Mouse (Mus musculus) MEL (cell line): ENCODE measurements around the gene Crhr2. TPM values are rescaled to one million over a fixed set of nuclear protein-coding genes. Genes with fewer than 3 reads are reported as not detected.
A peak's percentile ranks its signal among the peaks of the same experiment; 100 is the strongest.

Experiments used
- DNase-seq: peaks from one replicate; pipeline ENCODE4 v3.0.0; 2011; ENCODE audit warnings: low read depth, low spot score
- H3K27ac ChIP-seq: 2 replicates; pipeline ENCODE4 v1.5.1; 2012; ENCODE audit warnings: low read depth, mild to moderate bottlenecking, control low read depth, low read length, moderate library complexity; ENCODE audit not compliant: control insufficient read depth
- H3K27me3 ChIP-seq, 2 experiments: fragments of 150-350 bp in 1 of 2; sonication (generic) in 1 of 2; 2 replicates each; pipeline ENCODE4 v1.6.1; 2012; ENCODE audit warnings: low read length in 2 of 2, mild to moderate bottlenecking in 2 of 2, improper control_type of control experiment in 1 of 2, moderate library complexity in 1 of 2; ENCODE audit not compliant: insufficient read depth in 2 of 2, control insufficient read depth in 1 of 2
- H3K36me3 ChIP-seq, 2 experiments: 2 replicates each; pipeline ENCODE4 v1.6.1; 2012 to 2014; ENCODE audit warnings: low read length in 2 of 2, improper control_type of control experiment in 1 of 2, inconsistent platforms in 1 of 2, mild to moderate bottlenecking in 1 of 2; ENCODE audit not compliant: insufficient read depth in 2 of 2, control insufficient read depth in 1 of 2
- H3K4me1 ChIP-seq, 2 experiments: fragments of 150-350 bp in 1 of 2; sonication (generic) in 1 of 2; 2 replicates each; pipeline ENCODE4 v1.6.1; 2012; ENCODE audit warnings: low read length in 2 of 2, improper control_type of control experiment in 1 of 2, mild to moderate bottlenecking in 1 of 2; ENCODE audit not compliant: insufficient read depth in 2 of 2, control insufficient read depth in 1 of 2
- H3K4me3 ChIP-seq, 2 experiments: fragments of 150-350 bp in 1 of 2; sonication (generic) in 1 of 2; 2 replicates each; pipeline ENCODE4 v1.5.1; 2012; ENCODE audit warnings: low read depth in 2 of 2, low read length in 2 of 2, mild to moderate bottlenecking in 2 of 2, moderate library complexity in 2 of 2, control low read depth in 1 of 2, improper control_type of control experiment in 1 of 2; ENCODE audit not compliant: control insufficient read depth in 1 of 2, insufficient read depth in 1 of 2
- H3K79me2 ChIP-seq: 2 replicates; pipeline ENCODE4 v1.6.1; 2012; ENCODE audit warnings: mild to moderate bottlenecking, low read length, moderate library complexity; ENCODE audit not compliant: control insufficient read depth, poor library complexity, insufficient read depth
- H3K9ac ChIP-seq: 2 replicates; pipeline ENCODE4 v1.6.1; 2012; ENCODE audit warnings: low read depth, mild to moderate bottlenecking, control low read depth, low read length, moderate library complexity; ENCODE audit not compliant: control insufficient read depth, poor library complexity, severe bottlenecking
- H3K9me3 ChIP-seq: fragments of 150-350 bp; sonication (generic); replicated peaks from 2 replicates; pipeline ENCODE4 v1.6.1; 2012; ENCODE audit warnings: mild to moderate bottlenecking, low read length, improper control_type of control experiment, moderate library complexity; ENCODE audit not compliant: insufficient read depth
- BHLHE40 ChIP-seq: IDR thresholded peaks from 2 replicates; pipeline ENCODE4 v1.6.1; 2012; ENCODE audit warnings: low read depth, mild to moderate bottlenecking, inconsistent platforms, low read length, improper control_type of control experiment, borderline replicate concordance
- CHD1 ChIP-seq: IDR thresholded peaks from 2 replicates; pipeline ENCODE4 v1.6.1; 2012; ENCODE audit warnings: low read depth, mild to moderate bottlenecking, inconsistent platforms, low read length, improper control_type of control experiment
- CHD2 ChIP-seq: IDR thresholded peaks from 2 replicates; pipeline ENCODE4 v1.6.1; 2011; ENCODE audit warnings: low read length, improper control_type of control experiment
- CTCF ChIP-seq, 3 experiments: IDR thresholded peaks in 2 of 3; conservative IDR thresholded peaks in 1 of 3; 2 replicates each; pipeline ENCODE4 v1.5.1; 2011 to 2012; ENCODE audit warnings: low read length in 3 of 3, low read depth in 2 of 3, mild to moderate bottlenecking in 2 of 3, improper control_type of control experiment in 1 of 3, inconsistent platforms in 1 of 3, mixed read lengths in 1 of 3, moderate library complexity in 1 of 3; ENCODE audit not compliant: control insufficient read depth in 1 of 3, insufficient read depth in 1 of 3, poor library complexity in 1 of 3, severe bottlenecking in 1 of 3
- ELF1 ChIP-seq: IDR thresholded peaks from 2 replicates; pipeline ENCODE4 v1.6.1; 2014; ENCODE audit warnings: low read depth, mild to moderate bottlenecking, inconsistent platforms, low read length, improper control_type of control experiment, moderate library complexity
- GABPA ChIP-seq: IDR thresholded peaks from 2 replicates; pipeline ENCODE4 v1.6.1; 2012; ENCODE audit warnings: low read depth, mild to moderate bottlenecking, inconsistent platforms, low read length, improper control_type of control experiment, moderate library complexity
- GATA1 ChIP-seq: IDR thresholded peaks from 2 replicates; pipeline ENCODE4 v1.6.1; 2011; ENCODE audit warnings: low read depth, low read length, improper control_type of control experiment
- HCFC1 ChIP-seq: IDR thresholded peaks from 2 replicates; pipeline ENCODE4 v1.6.1; 2012; ENCODE audit warnings: low read depth, mild to moderate bottlenecking, inconsistent platforms, low read length, improper control_type of control experiment, moderate library complexity
- JUND ChIP-seq: IDR thresholded peaks from 2 replicates; pipeline ENCODE4 v1.6.1; 2011; ENCODE audit warnings: low read depth, mild to moderate bottlenecking, improper control_type of control experiment, low read length
- KAT2A ChIP-seq: conservative IDR thresholded peaks from 2 replicates; pipeline ENCODE4 v1.6.1; 2012; ENCODE audit warnings: low read depth, low read length, improper control_type of control experiment, inconsistent platforms
- MAFK ChIP-seq: IDR thresholded peaks from 2 replicates; pipeline ENCODE4 v1.6.1; 2011; ENCODE audit warnings: low read depth, mild to moderate bottlenecking, low read length, improper control_type of control experiment, borderline replicate concordance
- MAX ChIP-seq: IDR thresholded peaks from 2 replicates; pipeline ENCODE4 v1.6.1; 2011; ENCODE audit warnings: low read length, improper control_type of control experiment
- MAZ ChIP-seq: IDR thresholded peaks from 2 replicates; pipeline ENCODE4 v1.6.1; 2012; ENCODE audit warnings: low read depth, mild to moderate bottlenecking, inconsistent platforms, low read length, improper control_type of control experiment
- MEF2A ChIP-seq: IDR thresholded peaks from 2 replicates; pipeline ENCODE4 v1.6.1; 2014; ENCODE audit warnings: low read depth, mild to moderate bottlenecking, inconsistent platforms, low read length, improper control_type of control experiment; ENCODE audit not compliant: poor library complexity, insufficient replicate concordance, severe bottlenecking; ENCODE audit errors: extremely low read depth
- MXI1 ChIP-seq: IDR thresholded peaks from 2 replicates; pipeline ENCODE4 v1.6.1; 2011; ENCODE audit warnings: mild to moderate bottlenecking, low read depth, low read length, improper control_type of control experiment
- MYB ChIP-seq: IDR thresholded peaks from 2 replicates; pipeline ENCODE4 v1.6.1; 2011; ENCODE audit warnings: mild to moderate bottlenecking, low read depth, low read length, improper control_type of control experiment
- POLR2A ChIP-seq, 2 experiments: IDR thresholded peaks; 2 replicates each; pipeline ENCODE4 v1.6.1; 2011 to 2012; ENCODE audit warnings: low read length in 2 of 2, mild to moderate bottlenecking in 2 of 2, control low read depth in 1 of 2, improper control_type of control experiment in 1 of 2, low read depth in 1 of 2, moderate library complexity in 1 of 2; ENCODE audit not compliant: control insufficient read depth in 1 of 2, insufficient read depth in 1 of 2, poor library complexity in 1 of 2
- POLR2AphosphoS5 ChIP-seq: IDR thresholded peaks from 2 replicates; pipeline ENCODE4 v1.6.1; 2012; ENCODE audit warnings: low read depth, borderline replicate concordance, mild to moderate bottlenecking, inconsistent platforms, low read length, moderate library complexity, mixed read lengths
- RAD21 ChIP-seq: IDR thresholded peaks from 2 replicates; pipeline ENCODE4 v1.6.1; 2011; ENCODE audit warnings: mild to moderate bottlenecking, low read depth, low read length, improper control_type of control experiment
- RCOR1 ChIP-seq: IDR thresholded peaks from 2 replicates; pipeline ENCODE4 v1.6.1; 2012; ENCODE audit warnings: low read depth, mild to moderate bottlenecking, inconsistent platforms, low read length, improper control_type of control experiment
- SMC3 ChIP-seq: IDR thresholded peaks from 2 replicates; pipeline ENCODE4 v1.6.1; 2011; ENCODE audit warnings: low read depth, low read length, improper control_type of control experiment
- TBP ChIP-seq: IDR thresholded peaks from 2 replicates; pipeline ENCODE4 v1.8.0; 2011; ENCODE audit warnings: low read depth, low read length, improper control_type of control experiment
- ZC3H11A ChIP-seq: IDR thresholded peaks from 2 replicates; pipeline ENCODE4 v1.6.1; 2012; ENCODE audit warnings: low read depth, mild to moderate bottlenecking, inconsistent platforms, low read length, improper control_type of control experiment
- ZKSCAN1 ChIP-seq: IDR thresholded peaks from 2 replicates; pipeline ENCODE4 v1.6.1; 2012; ENCODE audit warnings: low read depth, mild to moderate bottlenecking, inconsistent platforms, low read length, improper control_type of control experiment, moderate library complexity
- polyA plus RNA-seq, 2 experiments: library from polyadenylated mRNA; stranded (reverse) in 1 of 2; unstranded in 1 of 2; fragments of >175 nt in 1 of 2; fragments of >200 nt in 1 of 2; gene quantifications; 2 replicates each; pipeline versions ENCODE4 v1.2.1 to v1.2.4; 2012; ENCODE audit warnings: low replicate concordance in 2 of 2, low read depth in 1 of 2; ENCODE audit not compliant: insufficient read length in 2 of 2, insufficient read depth in 1 of 2, missing spikeins in 1 of 2
- total RNA-seq: library from RNA; depleted of rRNA; stranded (reverse); fragments of 300-350 nt; gene quantifications from 2 replicates; pipeline ENCODE4 v1.2.3, GENCODE M21; 2012; rRNA removed

The Crhr2 gene
- total RNA-seq (not detected in 2 replicates), polyA plus RNA-seq (not detected)

GRCm38 (mm10) chr6:55132794-55133193 is at the start of gene Crhr2:
Gene Crhr2, minus strand, starts transcription at chr6:55133016.
- DNase-seq: no peak

GRCm38 (mm10) chr6:55179560-55179959 is 46.7 kb upstream of the Crhr2 start:
- no peaks in the 10 kb centered on the region for H3K27me3 ChIP-seq
- no peak for TF ChIP-seq ZKSCAN1
- TF ChIP-seq CHD1: no peak
- no peak for TF ChIP-seq HCFC1
- no peak for TF ChIP-seq GABPA
- peaks cover 0 to 2% of the 10 kb centered on the region in 2 experiments; a peak in 1 of 4 replicates for H3K36me3 ChIP-seq
- H3K4me3 ChIP-seq: no peak overlapping the region
- no peaks in the 10 kb centered on the region for H3K79me2 ChIP-seq
- no peaks in the 10 kb centered on the region for H3K9me3 ChIP-seq
- no peak overlapping the region for H3K27ac ChIP-seq
- H3K9ac ChIP-seq: no peak overlapping the region
- H3K4me1 ChIP-seq: peaks cover 3 to 6% of the 10 kb centered on the region in 2 experiments
- DNase-seq: no peak

More at GRCm38 (mm10) chr6:55132794-55133193, at the start of gene Crhr2:
- Histone ChIP-seq H3K4me3 (no peak within 1 kb of the TSS), H3K27me3 (no peaks in the 10 kb centered on the region), H3K9me3 (no peaks in the 10 kb centered on the region), H3K79me2 (no peaks in the 10 kb centered on the region), H3K4me1 (no peaks in the 10 kb centered on the region), H3K9ac (no peak within 1 kb of the TSS), H3K27ac (no peak within 1 kb of the TSS), H3K36me3 (no peaks in the 10 kb centered on the region)
- TF ChIP-seq POLR2AphosphoS5 (no peak), CHD1 (no peak), ELF1 (no peak), MAZ (no peak), MAX (no peak), KAT2A (no peak), CTCF (IDR thresholded peaks at IDR 0.05 in 2 of 3, conservative IDR thresholded peaks at IDR 0.05 in 1 of 3; ENCODE audit: control insufficient read depth in 1 of 3, insufficient read depth in 1 of 3, low read depth in 2 of 3, low read length in 3 of 3, poor library complexity in 1 of 3, severe bottlenecking in 1 of 3) (no peak)

DNA sequence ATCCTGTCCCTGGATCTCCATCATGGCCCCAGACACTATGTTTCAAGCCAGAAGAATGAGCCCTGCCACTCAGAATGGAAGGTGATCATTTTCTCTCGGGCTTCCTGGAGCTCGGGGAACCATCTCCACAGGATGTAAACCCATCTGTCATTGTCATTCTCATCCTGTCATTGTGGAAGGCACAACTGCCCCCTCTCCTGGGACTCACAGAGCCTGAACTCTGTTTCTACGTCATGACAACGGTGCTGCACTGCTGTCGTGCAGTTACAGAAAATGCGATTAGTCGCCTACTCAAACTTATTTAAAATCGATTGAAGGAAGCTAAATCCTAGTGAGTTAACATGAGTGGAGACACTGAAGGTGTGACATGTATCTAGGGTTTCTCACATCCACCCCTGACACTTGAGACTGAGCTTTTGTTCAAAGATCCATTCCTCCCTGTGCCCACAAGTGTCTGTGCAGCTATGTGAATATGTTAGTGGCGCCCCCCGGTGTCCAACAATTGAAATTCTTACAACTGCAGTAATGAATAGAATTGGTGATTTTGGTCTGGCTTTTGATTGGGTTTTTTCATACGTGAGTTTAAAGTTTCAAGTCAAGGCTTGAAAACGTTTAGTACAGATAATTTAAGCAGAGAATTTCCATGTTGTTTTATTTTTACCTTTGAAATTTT is 44.4 kb upstream of the Crhr2 start:
- Histone ChIP-seq H3K9me3 (no peaks in the 10 kb centered on the region), H3K4me1 (peaks cover 3 to 6% of the 10 kb centered on the region in 2 experiments), H3K9ac (no peak overlapping the region), H3K79me2 (no peaks in the 10 kb centered on the region), H3K27ac (no peak overlapping the region), H3K27me3 (no peaks in the 10 kb centered on the region), H3K4me3 (no peak overlapping the region), H3K36me3 (peaks cover 0 to 2% of the 10 kb centered on the region in 2 experiments; a peak in 1 of 4 replicates)
- DNase-seq: peak; percentile 43
- TF ChIP-seq SMC3 (peak; percentile 57), MXI1 (no peak), TBP (no peak), MYB (no peak), BHLHE40 (no peak), MAX (no peak), MAFK (no peak), CHD2 (no peak), RAD21 (peak; percentile 44), JUND (no peak), GATA1 (no peak), MEF2A (no peak), RCOR1 (no peak), CTCF (IDR thresholded peaks at IDR 0.05 in 2 of 3, conservative IDR thresholded peaks at IDR 0.05 in 1 of 3; ENCODE audit: control insufficient read depth in 1 of 3, insufficient read depth in 1 of 3, low read depth in 2 of 3, low read length in 3 of 3, poor library complexity in 1 of 3, severe bottlenecking in 1 of 3) (peak; percentile 44 to 66 (median 47)), ZC3H11A (peak; percentile 27; the same call in 1 of the 2 replicates), POLR2A (IDR thresholded peaks at IDR 0.05; ENCODE audit: control insufficient read depth in 1 of 2, insufficient read depth in 1 of 2, low read depth in 1 of 2, low read length in 2 of 2, poor library complexity in 1 of 2) (no peak)
